Mouse (Mus musculus): ENCODE measurements around the gene Ttll7. TPM values are rescaled to one million over a fixed set of nuclear protein-coding genes. Genes with fewer than 3 reads are reported as not detected.

The Ttll7 gene
- polyA plus RNA-seq, 1 experiment from 2014 or later: 5.8 TPM

- H3K27ac ChIP-seq (replicated peaks; ENCODE audit: low read depth, low read length): no peak overlapping the region
- no peaks in the 10 kb centered on the region for H3K9me3 ChIP-seq (ENCODE audit: control insufficient read depth, low read length)
- WGBS: 91% methylated on average over 7 of the region's 7 CpGs
- no peak overlapping the region for H3K4me3 ChIP-seq (ENCODE audit: low read depth, low read length)
- H3K4me1 ChIP-seq (ENCODE audit: control insufficient read depth, insufficient read depth, low read length): 0 out of 2 replicates have a peak, but pooled peaks cover under 1% of the 10 kb centered on the region
- no peak overlapping the region for H3K9ac ChIP-seq (ENCODE audit: low read depth, low read length)
- H3K36me3 ChIP-seq (ENCODE audit: control insufficient read depth, insufficient read depth, low read length): no peaks in the 10 kb centered on the region
- no peak for DNase-seq (ENCODE audit: low spot score)
- ATAC-seq (ENCODE audit: low read depth): no peak
- H3K4me2 ChIP-seq (ENCODE audit: low read depth, low read length): no peak overlapping the region
- no peaks in the 10 kb centered on the region for H3K27me3 ChIP-seq (replicated peaks; ENCODE audit: control insufficient read depth, insufficient read depth, low read length)
These were observed 176.2 kb downstream of the Ttll7 start for GRCm38 (mm10) chr3:147028382-147028781.

GRCm38 (mm10) chr3:147029718-147030117 lies 177.6 kb downstream of the Ttll7 start:
- Histone ChIP-seq H3K4me2 (ENCODE audit: low read depth, low read length) (no peak overlapping the region), H3K27me3 (replicated peaks; ENCODE audit: control insufficient read depth, insufficient read depth, low read length) (no peaks in the 10 kb centered on the region), H3K27ac (replicated peaks; ENCODE audit: low read depth, low read length) (no peak overlapping the region), H3K36me3 (ENCODE audit: control insufficient read depth, insufficient read depth, low read length) (no peaks in the 10 kb centered on the region), H3K4me1 (ENCODE audit: control insufficient read depth, insufficient read depth, low read length) (peaks cover 6% of the 10 kb centered on the region; the same call in 1 of the 2 replicates), H3K9ac (ENCODE audit: low read depth, low read length) (no peak overlapping the region), H3K4me3 (ENCODE audit: low read depth, low read length) (no peak overlapping the region), H3K9me3 (ENCODE audit: control insufficient read depth, low read length) (no peaks in the 10 kb centered on the region)
- WGBS: 81% methylated on average over 11 of the region's 11 CpGs
- DNase-seq (ENCODE audit: low spot score) (no peak), ATAC-seq (ENCODE audit: low read depth) (no peak)

- H3K36me3 ChIP-seq (ENCODE audit: control insufficient read depth, insufficient read depth, low read length): no peaks in the 10 kb centered on the region
- H3K9ac ChIP-seq (ENCODE audit: low read depth, low read length): no peak overlapping the region
- no peak overlapping the region for H3K4me3 ChIP-seq (ENCODE audit: low read depth, low read length)
- DNase-seq (ENCODE audit: low spot score): no peak
- H3K4me1 ChIP-seq (ENCODE audit: control insufficient read depth, insufficient read depth, low read length): peaks cover 6% of the 10 kb centered on the region; the same call in 1 of the 2 replicates
- 43% methylated on average over 11 of the region's 11 CpGs for WGBS
- no peak for ATAC-seq (ENCODE audit: low read depth)
- no peak overlapping the region for H3K27ac ChIP-seq (replicated peaks; ENCODE audit: low read depth, low read length)
- H3K27me3 ChIP-seq (replicated peaks; ENCODE audit: control insufficient read depth, insufficient read depth, low read length): no peaks in the 10 kb centered on the region
- no peak overlapping the region for H3K4me2 ChIP-seq (ENCODE audit: low read depth, low read length)
- no peaks in the 10 kb centered on the region for H3K9me3 ChIP-seq (ENCODE audit: control insufficient read depth, low read length)
These were observed 178.2 kb downstream of the Ttll7 start for GRCm38 (mm10) chr3:147030266-147030880.

Other genes with a start within 250 kb of the Ttll7 start
- 0.10 TPM in 1 of 2 replicates, not detected in the other for gene Dnase2b, start 236.8 kb upstream of the Ttll7 start, polyA plus RNA-seq (2014; fragmentation: Nextera tagmentation; extraction: Ambion mirVana)
- not detected in 2 replicates for gene 4930503B20Rik, start 201.1 kb upstream of the Ttll7 start, polyA plus RNA-seq (2014; fragmentation: Nextera tagmentation; extraction: Ambion mirVana)
- 1.3 and 1.4 TPM in 2 replicates for gene Samd13, start 166.8 kb upstream of the Ttll7 start, polyA plus RNA-seq (2014; fragmentation: Nextera tagmentation; extraction: Ambion mirVana)
- 69.1 and 72.9 TPM in 2 replicates for gene Prkacb, start 39.4 kb upstream of the Ttll7 start, polyA plus RNA-seq (2014; fragmentation: Nextera tagmentation; extraction: Ambion mirVana)

Data from embryonic facial prominence, embryonic 14.5 days (tissue).